Mouse (Mus musculus): ENCODE results near the gene Ppp1r18. TPM values are rescaled to one million over a fixed set of nuclear protein-coding genes. Genes with fewer than 3 reads are reported as not detected.

Gene Ppp1r18
- total RNA-seq, 2 experiments from 2014 or later = 10.2 to 37.7 TPM

DNA sequence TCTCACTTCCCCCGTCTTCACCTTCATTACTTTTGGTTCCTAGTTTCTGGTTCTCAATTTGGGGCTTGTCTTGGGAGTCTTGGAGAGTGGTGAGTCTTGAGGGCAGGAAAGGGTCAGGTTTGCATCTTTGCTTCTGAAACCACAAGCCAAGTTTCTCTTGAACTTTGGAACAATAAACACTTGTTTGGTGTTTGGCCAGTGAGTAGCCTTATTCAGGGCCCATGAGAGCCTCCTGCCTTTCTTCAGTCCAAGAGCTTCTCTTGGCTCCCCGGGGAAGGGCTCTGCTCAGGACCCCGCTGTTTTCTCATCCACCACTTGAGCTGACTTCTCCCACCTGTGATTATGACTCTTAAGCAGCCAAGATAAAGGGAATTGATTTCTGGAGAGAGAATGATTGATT, 57.2 kb downstream of the Ppp1r18 start:
- ATAC-seq (replicated peaks; ENCODE audit: low FRiP score, poor library complexity, severe bottlenecking) = no peak

DNA sequence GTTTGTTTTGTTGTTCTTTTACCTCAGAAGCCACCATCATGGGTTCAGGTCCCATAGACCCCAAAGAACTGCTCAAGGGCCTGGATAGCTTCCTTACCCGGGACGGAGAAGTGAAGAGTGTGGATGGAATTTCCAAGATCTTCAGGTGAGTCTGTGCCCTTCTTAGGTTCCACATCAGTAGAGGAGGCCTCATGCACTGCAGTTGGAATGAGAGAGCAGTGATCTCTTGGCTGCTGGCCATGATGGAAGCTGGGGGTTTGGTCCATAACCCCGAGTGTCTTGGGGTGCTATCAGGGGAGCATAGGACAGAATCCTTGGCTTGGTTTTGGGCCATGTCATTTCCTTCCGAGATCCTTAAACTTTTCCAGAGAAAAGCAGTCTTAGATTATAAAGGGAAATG, 57.9 kb downstream of the Ppp1r18 start:
- no peak for ATAC-seq (replicated peaks; ENCODE audit: low FRiP score, poor library complexity, severe bottlenecking)

Other genes starting within 250 kb of the Ppp1r18 start
- not detected in 2 replicates for gene Gm9573, start 239.0 kb upstream of the Ppp1r18 start, total RNA-seq (2015; ENCODE audit: low replicate concordance)
- not detected in 2 replicates for gene Gm9573, start 239.0 kb upstream of the Ppp1r18 start, total RNA-seq (2017; ENCODE audit: low replicate concordance)
- gene Mucl3, start 221.9 kb upstream of the Ppp1r18 start, total RNA-seq (2015; ENCODE audit: low replicate concordance) = not detected in 2 replicates
- not detected in 2 replicates for gene Mucl3, start 221.9 kb upstream of the Ppp1r18 start, total RNA-seq (2017; ENCODE audit: low replicate concordance)
- gene Vars2, start 198.0 kb upstream of the Ppp1r18 start, total RNA-seq (2015; ENCODE audit: low replicate concordance) = 2.5 TPM in 1 of 2 replicates, not detected in the other
- gene Vars2, start 198.0 kb upstream of the Ppp1r18 start, total RNA-seq (2017; ENCODE audit: low replicate concordance) = 0.23 and 0.77 TPM in 2 replicates
- gene Gtf2h4, start 191.9 kb upstream of the Ppp1r18 start, total RNA-seq (2015; ENCODE audit: low replicate concordance) = 1.1 and 2.5 TPM in 2 replicates
- gene Gtf2h4, start 191.9 kb upstream of the Ppp1r18 start, total RNA-seq (2017; ENCODE audit: low replicate concordance) = 3.6 and 6.3 TPM in 2 replicates
- gene Ddr1, start 161.0 kb upstream of the Ppp1r18 start, total RNA-seq (2015; ENCODE audit: low replicate concordance) = not detected in 2 replicates
- gene Ddr1, start 161.0 kb upstream of the Ppp1r18 start, total RNA-seq (2017; ENCODE audit: low replicate concordance) = 0.26 TPM in 1 of 2 replicates, not detected in the other
- gene Ier3, start 43.9 kb upstream of the Ppp1r18 start, total RNA-seq (2015; ENCODE audit: low replicate concordance) = 3.8 and 10.5 TPM in 2 replicates
- 0.51 and 4.0 TPM in 2 replicates for gene Ier3, start 43.9 kb upstream of the Ppp1r18 start, total RNA-seq (2017; ENCODE audit: low replicate concordance)
- 19.3 and 32.8 TPM in 2 replicates for gene Flot1, start 42.4 kb upstream of the Ppp1r18 start, total RNA-seq (2015; ENCODE audit: low replicate concordance)
- gene Flot1, start 42.4 kb upstream of the Ppp1r18 start, total RNA-seq (2017; ENCODE audit: low replicate concordance) = 14.6 and 29.1 TPM in 2 replicates
- 663 and 669 TPM in 2 replicates for gene Tubb5, start 27.3 kb upstream of the Ppp1r18 start, total RNA-seq (2015; ENCODE audit: low replicate concordance)
- gene Tubb5, start 27.3 kb upstream of the Ppp1r18 start, total RNA-seq (2017; ENCODE audit: low replicate concordance) = 760 and 914 TPM in 2 replicates
- 117 and 147 TPM in 2 replicates for gene Mdc1, start 24.1 kb upstream of the Ppp1r18 start, total RNA-seq (2015; ENCODE audit: low replicate concordance)
- gene Mdc1, start 24.1 kb upstream of the Ppp1r18 start, total RNA-seq (2017; ENCODE audit: low replicate concordance) = 31.0 and 57.1 TPM in 2 replicates
- 32.8 and 36.0 TPM in 2 replicates for gene Nrm, start 4.3 kb upstream of the Ppp1r18 start, total RNA-seq (2015; ENCODE audit: low replicate concordance)
- 19.1 and 35.8 TPM in 2 replicates for gene Nrm, start 4.3 kb upstream of the Ppp1r18 start, total RNA-seq (2017; ENCODE audit: low replicate concordance)
- gene Dhx16, start 14.2 kb downstream of the Ppp1r18 start, total RNA-seq (2015; ENCODE audit: low replicate concordance) = 139 and 201 TPM in 2 replicates
- 73.1 and 118 TPM in 2 replicates for gene Dhx16, start 14.2 kb downstream of the Ppp1r18 start, total RNA-seq (2017; ENCODE audit: low replicate concordance)
- 37.7 and 68.5 TPM in 2 replicates for gene 2310061I04Rik, start 31.8 kb downstream of the Ppp1r18 start, total RNA-seq (2015; ENCODE audit: low replicate concordance)
- gene 2310061I04Rik, start 31.8 kb downstream of the Ppp1r18 start, total RNA-seq (2017; ENCODE audit: low replicate concordance) = 2.9 and 3.7 TPM in 2 replicates
- gene Atat1, start 44.5 kb downstream of the Ppp1r18 start, total RNA-seq (2015; ENCODE audit: low replicate concordance) = 7.6 and 26.0 TPM in 2 replicates
- 3.0 and 4.0 TPM in 2 replicates for gene Atat1, start 44.5 kb downstream of the Ppp1r18 start, total RNA-seq (2017; ENCODE audit: low replicate concordance)
- gene Mrps18b, start 50.8 kb downstream of the Ppp1r18 start, total RNA-seq (2015; ENCODE audit: low replicate concordance) = 16.9 and 18.0 TPM in 2 replicates
- 13.5 and 50.5 TPM in 2 replicates for gene Mrps18b, start 50.8 kb downstream of the Ppp1r18 start, total RNA-seq (2017; ENCODE audit: low replicate concordance)
- 53.7 and 90.1 TPM in 2 replicates for gene Ppp1r10, start 50.8 kb downstream of the Ppp1r18 start, total RNA-seq (2015; ENCODE audit: low replicate concordance)
- 67.5 and 87.5 TPM in 2 replicates for gene Ppp1r10, start 50.8 kb downstream of the Ppp1r18 start, total RNA-seq (2017; ENCODE audit: low replicate concordance)
- 26.3 and 36.9 TPM in 2 replicates for gene Abcf1, start 104.2 kb downstream of the Ppp1r18 start, total RNA-seq (2015; ENCODE audit: low replicate concordance)
- 120 and 139 TPM in 2 replicates for gene Abcf1, start 104.2 kb downstream of the Ppp1r18 start, total RNA-seq (2017; ENCODE audit: low replicate concordance)
- 1.3 and 4.3 TPM in 2 replicates for gene Gnl1, start 114.3 kb downstream of the Ppp1r18 start, total RNA-seq (2015; ENCODE audit: low replicate concordance)
- gene Gnl1, start 114.3 kb downstream of the Ppp1r18 start, total RNA-seq (2017; ENCODE audit: low replicate concordance) = 3.3 and 4.9 TPM in 2 replicates
- 5.4 and 6.5 TPM in 2 replicates for gene Prr3, start 114.6 kb downstream of the Ppp1r18 start, total RNA-seq (2015; ENCODE audit: low replicate concordance)
- gene Prr3, start 114.6 kb downstream of the Ppp1r18 start, total RNA-seq (2017; ENCODE audit: low replicate concordance) = 4.6 TPM in 1 of 2 replicates, not detected in the other
- gene H2-T24, start 155.0 kb downstream of the Ppp1r18 start, total RNA-seq (2015; ENCODE audit: low replicate concordance) = 84.3 and 115 TPM in 2 replicates
- gene H2-T24, start 155.0 kb downstream of the Ppp1r18 start, total RNA-seq (2017; ENCODE audit: low replicate concordance) = 293 and 328 TPM in 2 replicates
- 109 and 146 TPM in 2 replicates for gene H2-T23, start 167.3 kb downstream of the Ppp1r18 start, total RNA-seq (2015; ENCODE audit: low replicate concordance)
- 93.4 and 104 TPM in 2 replicates for gene H2-T23, start 167.3 kb downstream of the Ppp1r18 start, total RNA-seq (2017; ENCODE audit: low replicate concordance)
- gene H2-T22, start 177.2 kb downstream of the Ppp1r18 start, total RNA-seq (2015; ENCODE audit: low replicate concordance) = 19.1 and 19.7 TPM in 2 replicates
- gene H2-T22, start 177.2 kb downstream of the Ppp1r18 start, total RNA-seq (2017; ENCODE audit: low replicate concordance) = 5.5 and 16.4 TPM in 2 replicates
- gene Gm6034, start 177.4 kb downstream of the Ppp1r18 start, total RNA-seq (2015; ENCODE audit: low replicate concordance) = not detected in 2 replicates
- gene Gm6034, start 177.4 kb downstream of the Ppp1r18 start, total RNA-seq (2017; ENCODE audit: low replicate concordance) = not detected in 2 replicates
- not detected in 2 replicates for gene Gm11127, start 192.8 kb downstream of the Ppp1r18 start, total RNA-seq (2015; ENCODE audit: low replicate concordance)
- gene Gm11127, start 192.8 kb downstream of the Ppp1r18 start, total RNA-seq (2017; ENCODE audit: low replicate concordance) = 0.39 TPM in 1 of 2 replicates, not detected in the other

Data from erythroid progenitor cell, adult 5-6 weeks (primary cell).